Mouse (Mus musculus) embryonic facial prominence, embryonic 14.5 days (tissue): Measurements from ENCODE around the gene Fkbp3. TPM values are rescaled to one million over a fixed set of nuclear protein-coding genes. Genes with fewer than 3 reads are reported as not detected.

Source experiments
- polyA plus RNA-seq: library from polyadenylated mRNA; unstranded; fragments of >200 nt; fragmentation: Nextera tagmentation; extraction: Ambion mirVana; gene quantifications from 2 replicates; pipeline ENCODE4 v1.2.1, GENCODE M21; 2014

The Fkbp3 gene
- polyA plus RNA-seq, 1 experiment from 2014 or later: 391 TPM

Other genes starting within 250 kb of the Fkbp3 start
- 4.0 and 5.3 TPM in 2 replicates for gene Gm527, start 156.1 kb downstream of the Fkbp3 start, polyA plus RNA-seq
- 16.7 and 18.8 TPM in 2 replicates for gene Klhl28, start 108.5 kb downstream of the Fkbp3 start, polyA plus RNA-seq
- 26.3 and 28.6 TPM in 2 replicates for gene Togaram1, start 108.2 kb downstream of the Fkbp3 start, polyA plus RNA-seq
- 47.3 and 50.6 TPM in 2 replicates for gene Prpf39, start 37.7 kb downstream of the Fkbp3 start, polyA plus RNA-seq
- gene Fancm, start 1.6 kb upstream of the Fkbp3 start, polyA plus RNA-seq: 7.4 and 10.0 TPM in 2 replicates
- gene Mis18bp1, start 98.6 kb upstream of the Fkbp3 start, polyA plus RNA-seq: 38.0 and 47.4 TPM in 2 replicates
- not detected in 2 replicates for gene Wdr20rt, start 151.5 kb upstream of the Fkbp3 start, polyA plus RNA-seq